Mouse (Mus musculus): ENCODE data around the gene Ccser1. TPM values are rescaled to one million over a fixed set of nuclear protein-coding genes. Genes with fewer than 3 reads are reported as not detected.
A peak's percentile ranks its signal among the peaks of the same experiment; 100 is the strongest.

The Ccser1 gene
- polyA plus RNA-seq, 1 experiment from 2014 or later: 23.5 TPM

DNA sequence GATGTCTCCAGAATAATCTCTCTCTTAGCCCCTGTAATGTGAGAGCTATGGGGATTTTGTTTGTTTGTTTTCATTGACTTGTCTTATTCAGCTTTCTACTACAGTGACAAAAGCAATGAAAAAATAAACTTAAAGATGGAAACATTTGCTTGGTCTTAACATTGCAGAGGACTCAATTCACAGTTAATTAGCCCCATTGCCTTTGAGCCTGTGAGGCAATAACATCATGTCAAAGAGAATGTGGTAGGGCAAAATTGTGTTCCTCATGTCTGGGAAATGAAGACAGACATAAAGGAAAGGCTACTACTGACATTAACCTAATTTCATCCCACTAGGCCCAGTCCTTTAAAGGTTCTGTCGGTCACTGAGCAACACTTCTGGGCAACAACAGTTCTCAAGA, 484.4 kb downstream of the Ccser1 start:
- DNase-seq: no peak
- no peak for ATAC-seq (ENCODE audit: low FRiP score, low TSS enrichment)
- 89% methylated on average over 1 of the region's 1 CpGs for WGBS

DNA sequence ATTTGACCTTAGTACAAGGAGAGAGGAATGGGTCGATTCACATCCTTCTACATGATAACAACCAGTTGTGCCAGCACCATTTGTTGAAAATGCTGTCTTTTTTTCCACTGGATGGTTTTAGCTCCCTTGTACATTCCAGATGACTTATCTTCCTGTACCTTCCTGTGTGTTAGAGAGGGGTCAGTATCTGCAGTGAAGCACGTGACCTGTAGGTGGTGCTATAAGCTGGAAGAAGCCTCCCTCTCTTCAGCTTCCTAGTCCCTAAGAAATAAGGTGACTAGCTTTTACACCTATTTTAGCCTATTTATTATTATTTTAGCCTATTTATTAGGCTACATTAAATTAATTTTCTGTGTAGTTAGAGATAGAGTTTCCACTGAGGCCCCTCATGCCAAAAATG, 506.9 kb downstream of the Ccser1 start:
- ATAC-seq (ENCODE audit: low FRiP score, low TSS enrichment) (no peak), DNase-seq (no peak)
- no peaks in the 10 kb centered on the region for H3K27me3 ChIP-seq (ENCODE audit: control insufficient read depth, insufficient read depth, low read length)
- H3K9me3 ChIP-seq (ENCODE audit: control insufficient read depth, low read length): no peaks in the 10 kb centered on the region
- no peak overlapping the region for H3K4me3 ChIP-seq (replicated peaks; ENCODE audit: low read depth, low read length)
- WGBS: 33% methylated on average over 2 of the region's 2 CpGs
- no peaks in the 10 kb centered on the region for H3K4me1 ChIP-seq (ENCODE audit: control insufficient read depth, insufficient read depth, low read length)
- no peak overlapping the region for H3K9ac ChIP-seq (replicated peaks; ENCODE audit: low read length)
- no peaks in the 10 kb centered on the region for H3K36me3 ChIP-seq (ENCODE audit: control insufficient read depth, insufficient read depth, low read length)
- no peak overlapping the region for H3K27ac ChIP-seq (replicated peaks; ENCODE audit: low read depth, low read length)
- no peak overlapping the region for H3K4me2 ChIP-seq (ENCODE audit: low read length)

More for the DNA sequence above, 484.4 kb downstream of the Ccser1 start:
- no peaks in the 10 kb centered on the region for H3K4me1 ChIP-seq (ENCODE audit: control insufficient read depth, insufficient read depth, low read length)
- no peaks in the 10 kb centered on the region for H3K36me3 ChIP-seq (ENCODE audit: control insufficient read depth, insufficient read depth, low read length)
- no peak overlapping the region for H3K4me2 ChIP-seq (ENCODE audit: low read length)
- H3K27me3 ChIP-seq (ENCODE audit: control insufficient read depth, insufficient read depth, low read length): no peaks in the 10 kb centered on the region
- no peak overlapping the region for H3K27ac ChIP-seq (replicated peaks; ENCODE audit: low read depth, low read length)
- H3K9ac ChIP-seq (replicated peaks; ENCODE audit: low read length): no peak overlapping the region
- H3K9me3 ChIP-seq (ENCODE audit: control insufficient read depth, low read length): no peaks in the 10 kb centered on the region
- H3K4me3 ChIP-seq (replicated peaks; ENCODE audit: low read depth, low read length): no peak overlapping the region

DNA sequence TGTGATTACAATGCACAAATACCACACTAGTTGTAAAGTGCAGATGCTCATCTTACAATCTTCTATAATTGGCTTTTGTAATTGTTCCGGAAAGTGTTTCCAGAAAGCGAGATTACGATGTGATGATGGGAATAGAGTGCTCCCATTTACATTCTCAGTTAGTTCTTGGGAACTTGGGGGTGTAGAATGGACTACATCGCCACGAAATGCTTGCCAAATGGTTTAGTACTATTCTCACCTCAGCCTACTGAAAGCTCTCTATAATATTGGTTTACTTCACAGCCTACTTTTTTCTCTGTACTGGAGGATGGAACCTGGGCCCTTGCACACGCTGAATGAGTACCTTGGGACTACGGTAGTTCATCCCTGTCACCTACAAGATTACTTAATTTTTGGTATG, 522.9 kb downstream of the Ccser1 start:
- Histone ChIP-seq H3K27me3 (ENCODE audit: control insufficient read depth, insufficient read depth, low read length) (no peaks in the 10 kb centered on the region), H3K27ac (replicated peaks; ENCODE audit: low read depth, low read length) (no peak overlapping the region), H3K4me3 (replicated peaks; ENCODE audit: low read depth, low read length) (no peak overlapping the region), H3K9me3 (ENCODE audit: control insufficient read depth, low read length) (no peaks in the 10 kb centered on the region), H3K36me3 (ENCODE audit: control insufficient read depth, insufficient read depth, low read length) (no peaks in the 10 kb centered on the region), H3K9ac (replicated peaks; ENCODE audit: low read length) (no peak overlapping the region), H3K4me2 (ENCODE audit: low read length) (no peak overlapping the region), H3K4me1 (ENCODE audit: control insufficient read depth, insufficient read depth, low read length) (no peaks in the 10 kb centered on the region)
- DNase-seq (no peak), ATAC-seq (ENCODE audit: low FRiP score, low TSS enrichment) (no peak)
- WGBS: 92% methylated on average over 7 of the region's 7 CpGs

GRCm38 (mm10) chr6:61721220-61721619, 541.1 kb downstream of the Ccser1 start:
- H3K9me3 ChIP-seq (ENCODE audit: control insufficient read depth, low read length): no peaks in the 10 kb centered on the region

DNA sequence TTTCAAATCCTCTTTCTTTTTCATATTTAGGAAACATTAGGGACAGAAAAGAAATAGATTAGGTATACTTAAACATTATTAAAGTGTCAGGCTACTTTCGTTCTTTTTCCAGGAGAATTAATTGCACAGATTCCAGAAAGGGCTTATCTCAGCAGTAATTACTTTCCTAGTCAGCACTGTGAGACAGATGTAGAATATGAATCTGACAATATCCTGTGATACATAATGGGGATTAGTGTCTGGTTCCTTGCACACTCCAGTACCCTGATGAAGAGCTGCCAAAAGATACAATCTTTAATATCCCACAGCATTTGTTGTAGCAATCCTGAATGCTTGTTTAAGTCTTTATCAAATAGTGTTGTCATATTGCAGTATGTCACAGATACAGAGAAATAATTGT, 548.9 kb downstream of the Ccser1 start:
- Histone ChIP-seq H3K4me3 (replicated peaks; ENCODE audit: low read depth, low read length) (no peak overlapping the region), H3K9me3 (ENCODE audit: control insufficient read depth, low read length) (no peaks in the 10 kb centered on the region), H3K9ac (replicated peaks; ENCODE audit: low read length) (no peak overlapping the region), H3K36me3 (ENCODE audit: control insufficient read depth, insufficient read depth, low read length) (no peaks in the 10 kb centered on the region), H3K27ac (replicated peaks; ENCODE audit: low read depth, low read length) (no peak overlapping the region), H3K4me1 (ENCODE audit: control insufficient read depth, insufficient read depth, low read length) (no peaks in the 10 kb centered on the region), H3K4me2 (ENCODE audit: low read length) (no peak overlapping the region), H3K27me3 (ENCODE audit: control insufficient read depth, insufficient read depth, low read length) (no peaks in the 10 kb centered on the region)
- ATAC-seq (ENCODE audit: low FRiP score, low TSS enrichment) (peak; percentile 69; the same call in 1 of the 2 replicates), DNase-seq (peak; percentile 47)
- 18% methylated on average over 1 of the region's 1 CpGs for WGBS

More at GRCm38 (mm10) chr6:61721220-61721619, 541.1 kb downstream of the Ccser1 start:
- Histone ChIP-seq H3K4me1 (ENCODE audit: control insufficient read depth, insufficient read depth, low read length) (no peaks in the 10 kb centered on the region), H3K4me2 (ENCODE audit: low read length) (no peak overlapping the region), H3K4me3 (replicated peaks; ENCODE audit: low read depth, low read length) (no peak overlapping the region), H3K36me3 (ENCODE audit: control insufficient read depth, insufficient read depth, low read length) (no peaks in the 10 kb centered on the region), H3K27ac (replicated peaks; ENCODE audit: low read depth, low read length) (no peak overlapping the region), H3K9ac (replicated peaks; ENCODE audit: low read length) (no peak overlapping the region), H3K27me3 (ENCODE audit: control insufficient read depth, insufficient read depth, low read length) (no peaks in the 10 kb centered on the region)
- ATAC-seq (ENCODE audit: low FRiP score, low TSS enrichment) (no peak), DNase-seq (no peak)
- WGBS: 84% methylated on average over 1 of the region's 1 CpGs

- Histone ChIP-seq H3K4me2 (ENCODE audit: low read length) (no peak overlapping the region), H3K9ac (replicated peaks; ENCODE audit: low read length) (no peak overlapping the region), H3K27me3 (ENCODE audit: control insufficient read depth, insufficient read depth, low read length) (no peaks in the 10 kb centered on the region), H3K27ac (replicated peaks; ENCODE audit: low read depth, low read length) (no peak overlapping the region), H3K4me3 (replicated peaks; ENCODE audit: low read depth, low read length) (no peak overlapping the region), H3K36me3 (ENCODE audit: control insufficient read depth, insufficient read depth, low read length) (no peaks in the 10 kb centered on the region), H3K4me1 (ENCODE audit: control insufficient read depth, insufficient read depth, low read length) (no peaks in the 10 kb centered on the region), H3K9me3 (ENCODE audit: control insufficient read depth, low read length) (no peaks in the 10 kb centered on the region)
- WGBS: 76% methylated on average over 5 of the region's 5 CpGs
- DNase-seq: no peak
- no peak for ATAC-seq (ENCODE audit: low FRiP score, low TSS enrichment)
Measured at GRCm38 (mm10) chr6:61730088-61730880, 550.2 kb downstream of the Ccser1 start.

DNA sequence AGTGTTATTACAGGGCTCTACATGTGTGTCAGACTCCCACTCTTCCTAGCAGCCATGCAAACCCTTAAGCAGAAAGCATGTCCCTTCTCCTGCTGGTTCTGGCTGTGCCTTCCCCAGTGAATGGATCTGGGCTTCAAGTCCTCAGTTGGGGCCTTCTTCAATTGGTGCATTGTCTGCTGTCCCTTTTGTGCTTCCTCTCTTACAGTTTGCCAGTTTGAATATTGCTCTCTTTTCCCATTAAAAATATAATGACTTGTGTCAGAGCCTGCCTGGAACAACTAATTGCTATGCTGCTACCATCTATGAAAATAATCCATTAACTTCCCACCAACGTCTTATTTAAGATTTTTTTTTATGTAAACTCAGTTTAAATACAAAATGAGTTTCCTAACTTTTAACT, 566.2 kb downstream of the Ccser1 start:
- no peak overlapping the region for H3K27ac ChIP-seq (replicated peaks; ENCODE audit: low read depth, low read length)
- 79% methylated on average over 1 of the region's 1 CpGs for WGBS
- H3K9ac ChIP-seq (replicated peaks; ENCODE audit: low read length): no peak overlapping the region
- no peaks in the 10 kb centered on the region for H3K9me3 ChIP-seq (ENCODE audit: control insufficient read depth, low read length)
- H3K4me2 ChIP-seq (ENCODE audit: low read length): no peak overlapping the region
- H3K27me3 ChIP-seq (ENCODE audit: control insufficient read depth, insufficient read depth, low read length): no peaks in the 10 kb centered on the region
- ATAC-seq (ENCODE audit: low FRiP score, low TSS enrichment) (no peak), DNase-seq (no peak)
- H3K36me3 ChIP-seq (ENCODE audit: control insufficient read depth, insufficient read depth, low read length): no peaks in the 10 kb centered on the region
- no peak overlapping the region for H3K4me3 ChIP-seq (replicated peaks; ENCODE audit: low read depth, low read length)
- no peaks in the 10 kb centered on the region for H3K4me1 ChIP-seq (ENCODE audit: control insufficient read depth, insufficient read depth, low read length)

- no peak overlapping the region for H3K4me2 ChIP-seq (ENCODE audit: low read length)
- no peaks in the 10 kb centered on the region for H3K36me3 ChIP-seq (ENCODE audit: control insufficient read depth, insufficient read depth, low read length)
- no peak for DNase-seq
- no peak overlapping the region for H3K9ac ChIP-seq (replicated peaks; ENCODE audit: low read length)
- WGBS: 93% methylated on average over 3 of the region's 3 CpGs
- no peak overlapping the region for H3K27ac ChIP-seq (replicated peaks; ENCODE audit: low read depth, low read length)
- ATAC-seq (ENCODE audit: low FRiP score, low TSS enrichment): no peak
- H3K4me3 ChIP-seq (replicated peaks; ENCODE audit: low read depth, low read length): no peak overlapping the region
- H3K4me1 ChIP-seq (ENCODE audit: control insufficient read depth, insufficient read depth, low read length): no peaks in the 10 kb centered on the region
- H3K9me3 ChIP-seq (ENCODE audit: control insufficient read depth, low read length): no peaks in the 10 kb centered on the region
- no peaks in the 10 kb centered on the region for H3K27me3 ChIP-seq (ENCODE audit: control insufficient read depth, insufficient read depth, low read length)
Measured at GRCm38 (mm10) chr6:61762135-61762534, 582.0 kb downstream of the Ccser1 start.

DNA sequence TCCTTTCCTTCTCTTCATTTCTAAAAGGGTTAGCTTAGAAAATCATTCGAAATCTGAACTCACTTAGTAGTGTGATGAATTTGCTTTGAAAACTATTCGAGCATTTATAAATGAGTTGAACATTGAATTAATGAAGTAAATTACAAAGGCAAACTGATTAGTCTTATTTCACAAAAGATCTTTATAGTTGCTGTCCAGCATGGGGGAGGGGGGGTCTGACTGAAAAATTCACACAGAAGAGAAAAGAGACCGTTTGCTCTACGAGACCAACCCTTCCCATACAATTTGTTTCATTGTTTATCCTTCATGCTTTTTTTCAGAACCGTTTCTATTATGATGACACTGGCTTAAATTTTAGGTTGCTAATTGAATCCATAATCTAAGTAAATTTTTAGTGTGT, 583.3 kb downstream of the Ccser1 start:
- H3K4me3 ChIP-seq (replicated peaks; ENCODE audit: low read depth, low read length): no peak overlapping the region
- H3K4me2 ChIP-seq (ENCODE audit: low read length): no peak overlapping the region
- no peak overlapping the region for H3K9ac ChIP-seq (replicated peaks; ENCODE audit: low read length)
- no peak for DNase-seq
- H3K27me3 ChIP-seq (ENCODE audit: control insufficient read depth, insufficient read depth, low read length): no peaks in the 10 kb centered on the region
- H3K9me3 ChIP-seq (ENCODE audit: control insufficient read depth, low read length): no peaks in the 10 kb centered on the region
- no peak overlapping the region for H3K27ac ChIP-seq (replicated peaks; ENCODE audit: low read depth, low read length)
- H3K4me1 ChIP-seq (ENCODE audit: control insufficient read depth, insufficient read depth, low read length): no peaks in the 10 kb centered on the region
- 71% methylated on average over 5 of the region's 5 CpGs for WGBS
- ATAC-seq (ENCODE audit: low FRiP score, low TSS enrichment): no peak
- no peaks in the 10 kb centered on the region for H3K36me3 ChIP-seq (ENCODE audit: control insufficient read depth, insufficient read depth, low read length)

Data from midbrain, embryonic 14.5 days (tissue).